Mouse (Mus musculus): ENCODE results near the gene Utp3.

DNA sequence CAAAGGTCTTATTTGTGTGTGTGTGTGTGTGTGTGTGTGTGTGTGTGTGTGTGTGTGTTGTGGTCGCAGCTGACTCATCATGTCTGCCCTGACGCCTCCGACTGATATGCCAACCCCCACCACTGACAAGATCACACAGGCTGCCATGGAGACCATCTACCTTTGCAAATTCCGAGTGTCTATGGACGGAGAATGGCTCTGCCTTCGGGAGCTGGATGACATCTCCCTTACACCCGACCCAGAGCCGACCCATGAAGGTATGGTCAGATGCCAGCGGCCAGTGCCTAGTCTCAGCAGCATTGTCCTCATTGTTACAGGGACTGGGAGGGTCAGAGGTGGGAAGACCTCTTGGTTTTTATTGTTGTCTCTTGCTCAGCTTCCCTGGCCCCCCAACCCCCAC, 29.8 kb downstream of the Utp3 start:
- TF ChIP-seq GATA1 (IDR thresholded peaks at IDR 0.05; ENCODE audit: borderline replicate concordance, low read length) = no peak
- no peak for TF ChIP-seq FLI1 (IDR thresholded peaks at IDR 0.05; ENCODE audit: low read length)
